In genomic region chr3:96102100-96102872, GRCm38 (mm10) we compare ENCODE assay signal across 8 mouse cellular contexts. TPM values are rescaled to one million over a fixed set of nuclear protein-coding genes. Genes with fewer than 3 reads are reported as not detected.
DNase-seq lines count a peak whose midpoint lies in the region; ATAC-seq and TF ChIP-seq lines count a peak whose summit lies in the region.

No protein-coding gene starts in this region.

- H3K27me3 ChIP-seq in intestine, embryonic 16.5 days (replicated peaks; ENCODE audit: control insufficient read depth, insufficient read depth, low read length) = no peaks in the 10 kb centered on the region
- no peaks in the 10 kb centered on the region for H3K27me3 ChIP-seq in limb, embryonic 13.5 days
- H3K27me3 ChIP-seq in midbrain, embryonic 13.5 days = no peaks in the 10 kb centered on the region; the same call in 1 of the 2 replicates
- no peaks in the 10 kb centered on the region for H3K27me3 ChIP-seq in stomach, embryonic 15.5 days (replicated peaks)

- TF ChIP-seq CTCF in gastrocnemius, adult 2 months (IDR thresholded peaks at IDR 0.05) = no peak

- H3K9me3 ChIP-seq in intestine, embryonic 16.5 days (ENCODE audit: control insufficient read depth, low read length) = no peaks in the 10 kb centered on the region
- H3K9me3 ChIP-seq in limb, embryonic 13.5 days = no peaks in the 10 kb centered on the region
- H3K9me3 ChIP-seq in midbrain, embryonic 13.5 days = no peaks in the 10 kb centered on the region
- no peaks in the 10 kb centered on the region for H3K9me3 ChIP-seq in stomach, embryonic 15.5 days

- H3K36me3 ChIP-seq in intestine, embryonic 16.5 days (ENCODE audit: control insufficient read depth, insufficient read depth, low read length) = no peaks in the 10 kb centered on the region
- H3K36me3 ChIP-seq in limb, embryonic 13.5 days = no peaks in the 10 kb centered on the region
- H3K36me3 ChIP-seq in midbrain, embryonic 13.5 days = no peaks in the 10 kb centered on the region
- no peaks in the 10 kb centered on the region for H3K36me3 ChIP-seq in stomach, embryonic 15.5 days

- WGBS in intestine, embryonic 16.5 days = 18% methylated on average over 14 of the region's 14 CpGs
- 22% methylated on average over 14 of the region's 14 CpGs for WGBS in limb, embryonic 13.5 days
- WGBS in midbrain, embryonic 13.5 days = 17% methylated on average over 14 of the region's 14 CpGs
- WGBS in stomach, embryonic 15.5 days = 19% methylated on average over 14 of the region's 14 CpGs

- intact Hi-C loops in gastrocnemius, adult 2 months (cut with DNase I) = loop anchor here (5.0 kb wide), 1 partner anchor 35 kb away; no protein-coding TSS in a partner anchor

- peak overlapping the region; percentile 54 for H3K4me2 ChIP-seq in intestine, embryonic 16.5 days (ENCODE audit: low read depth, low read length)
- peak overlapping the region; percentile 49 for H3K4me2 ChIP-seq in limb, embryonic 13.5 days (replicated peaks)
- H3K4me2 ChIP-seq in midbrain, embryonic 13.5 days (replicated peaks) = peak overlapping the region; percentile 49
- peak overlapping the region; percentile 49 for H3K4me2 ChIP-seq in stomach, embryonic 15.5 days

- DNase-seq in heart, adult 18-20 months = peak; percentile 46 to 65
- DNase-seq in heart, adult 8-10 months (ENCODE audit: low spot score) = no peak
- peak; percentile 36 to 55 for DNase-seq in cerebellum, postnatal 10 days
- peak; percentile 54 for DNase-seq in gastrocnemius, adult 2 months

- H3K27ac ChIP-seq in gastrocnemius, adult 2 months = peak overlapping the region; percentile 52
- H3K27ac ChIP-seq in intestine, embryonic 16.5 days (ENCODE audit: low read length) = no peak overlapping the region
- no peak overlapping the region for H3K27ac ChIP-seq in limb, embryonic 13.5 days
- H3K27ac ChIP-seq in midbrain, embryonic 13.5 days = no peak overlapping the region
- H3K27ac ChIP-seq in stomach, embryonic 15.5 days = peak overlapping the region; percentile 46; the same call in 1 of the 2 replicates

- H3K4me3 ChIP-seq in gastrocnemius, adult 2 months = peak overlapping the region; percentile 45
- peak overlapping the region; percentile 31 for H3K4me3 ChIP-seq in intestine, embryonic 16.5 days (ENCODE audit: low read length)
- H3K4me3 ChIP-seq in limb, embryonic 13.5 days = 0 out of 2 replicates have a peak overlapping the region, but pooled peaks have one; percentile 9
- peak overlapping the region; percentile 26 for H3K4me3 ChIP-seq in midbrain, embryonic 13.5 days (replicated peaks)
- peak overlapping the region; percentile 23 for H3K4me3 ChIP-seq in stomach, embryonic 15.5 days (replicated peaks)

- peaks cover 14% of the 10 kb centered on the region for H3K4me1 ChIP-seq in intestine, embryonic 16.5 days (ENCODE audit: control insufficient read depth, insufficient read depth, low read length)
- H3K4me1 ChIP-seq in limb, embryonic 13.5 days = peaks cover 35% of the 10 kb centered on the region
- H3K4me1 ChIP-seq in midbrain, embryonic 13.5 days (replicated peaks) = peaks cover 36% of the 10 kb centered on the region
- peaks cover 22% of the 10 kb centered on the region; the same call in 1 of the 2 replicates for H3K4me1 ChIP-seq in stomach, embryonic 15.5 days

- peak overlapping the region; percentile 60 for H3K9ac ChIP-seq in intestine, embryonic 16.5 days (ENCODE audit: low read depth, low read length)
- H3K9ac ChIP-seq in limb, embryonic 13.5 days = no peak overlapping the region
- H3K9ac ChIP-seq in midbrain, embryonic 13.5 days (replicated peaks) = no peak overlapping the region
- no peak overlapping the region for H3K9ac ChIP-seq in stomach, embryonic 15.5 days

- peak; percentile 13; the same call in 1 of the 2 replicates for ATAC-seq in intestine, embryonic 16.5 days
- no peak for ATAC-seq in limb, embryonic 13.5 days (ENCODE audit: low FRiP score, low read depth)
- peak; percentile 27 for ATAC-seq in midbrain, embryonic 13.5 days
- ATAC-seq in stomach, embryonic 15.5 days (ENCODE audit: insufficient read depth, low FRiP score, low read depth) = no peak

RNA-seq across cellular contexts. Expression of gene Otud7b, which starts 2.0 kb away (rescaled TPM):
- 10 to 100 TPM; 50.3 to 57.4 TPM for total RNA-seq in heart, adult 18-20 months (2021)
- total RNA-seq in heart, adult 8-10 months (2022) = 10 to 100 TPM; 55.4 to 63.1 (median 59.8) TPM
- total RNA-seq in gastrocnemius, adult 2 months (2021) = 10 to 100 TPM; 54.6 to 58.3 TPM
- polyA plus RNA-seq in intestine, embryonic 16.5 days (2015; fragmentation: Nextera tagmentation; extraction: Ambion mirVana) = 14.7 and 15.5 TPM in 2 replicates
- 28.8 and 30.3 TPM in 2 replicates for polyA plus RNA-seq in limb, embryonic 13.5 days (2015; fragmentation: Nextera tagmentation; extraction: Ambion mirVana)
- polyA plus RNA-seq in midbrain, embryonic 13.5 days (2015; fragmentation: Nextera tagmentation; extraction: Ambion mirVana) = 10.2 and 11.4 TPM in 2 replicates
- polyA plus RNA-seq in stomach, embryonic 15.5 days (2015; fragmentation: Nextera tagmentation; extraction: Ambion mirVana) = 20.0 and 22.3 TPM in 2 replicates

RNA-seq across cellular contexts. Expression of gene Vps45, which starts 44.0 kb away (rescaled TPM):
- 10 to 100 TPM; 22.5 to 27.1 TPM for total RNA-seq in heart, adult 18-20 months (2021)
- 10 to 100 TPM; 27.2 to 33.8 (median 30.0) TPM for total RNA-seq in heart, adult 8-10 months (2022)
- 10 to 100 TPM; 15.0 to 22.7 TPM for total RNA-seq in gastrocnemius, adult 2 months (2021)
- 28.0 and 28.5 TPM in 2 replicates for polyA plus RNA-seq in intestine, embryonic 16.5 days (2015; fragmentation: Nextera tagmentation; extraction: Ambion mirVana)
- polyA plus RNA-seq in limb, embryonic 13.5 days (2015; fragmentation: Nextera tagmentation; extraction: Ambion mirVana) = 39.4 and 39.5 TPM in 2 replicates
- 63.7 and 67.4 TPM in 2 replicates for polyA plus RNA-seq in midbrain, embryonic 13.5 days (2015; fragmentation: Nextera tagmentation; extraction: Ambion mirVana)
- 33.9 and 35.1 TPM in 2 replicates for polyA plus RNA-seq in stomach, embryonic 15.5 days (2015; fragmentation: Nextera tagmentation; extraction: Ambion mirVana)

RNA-seq across cellular contexts. Expression of gene Mtmr11, which starts 59.5 kb away (rescaled TPM):
- total RNA-seq in heart, adult 18-20 months (2021) = 1 to 10 TPM; 1.7 to 3.4 TPM
- 1 to 10 TPM; 1.7 to 3.0 (median 2.2) TPM for total RNA-seq in heart, adult 8-10 months (2022)
- 1 to 10 TPM; 1.9 to 2.5 TPM for total RNA-seq in gastrocnemius, adult 2 months (2021)
- polyA plus RNA-seq in intestine, embryonic 16.5 days (2015; fragmentation: Nextera tagmentation; extraction: Ambion mirVana) = 24.5 TPM in 2 replicates
- polyA plus RNA-seq in limb, embryonic 13.5 days (2015; fragmentation: Nextera tagmentation; extraction: Ambion mirVana) = 34.9 and 39.6 TPM in 2 replicates
- 9.1 and 12.2 TPM in 2 replicates for polyA plus RNA-seq in midbrain, embryonic 13.5 days (2015; fragmentation: Nextera tagmentation; extraction: Ambion mirVana)
- polyA plus RNA-seq in stomach, embryonic 15.5 days (2015; fragmentation: Nextera tagmentation; extraction: Ambion mirVana) = 13.7 and 15.0 TPM in 2 replicates

Comparison
In these comparisons a context has a peak if more than half of its experiments do, and no peak if none do; other contexts are left out.
1. H3K27ac ChIP-seq: peak in gastrocnemius, adult 2 months (single experiment) and stomach, embryonic 15.5 days (single experiment); none in intestine, embryonic 16.5 days (single experiment), limb, embryonic 13.5 days (single experiment) and midbrain, embryonic 13.5 days (single experiment).
2. ATAC-seq: peak in intestine, embryonic 16.5 days (single experiment) and midbrain, embryonic 13.5 days (single experiment); none in limb, embryonic 13.5 days (single experiment) and stomach, embryonic 15.5 days (single experiment).
3. Peak in every context shown above with its lines, with median percentiles within 50 percentile points of each other: H3K4me3 ChIP-seq and H3K4me2 ChIP-seq.